Mouse (Mus musculus) olfactory bulb, adult 2 months (tissue): ENCODE data around the gene Gm20498. TPM values are rescaled to one million over a fixed set of nuclear protein-coding genes. Genes with fewer than 3 reads are reported as not detected.
A peak's percentile ranks its signal among the peaks of the same experiment; 100 is the strongest.
"Not testable (repeated sequence)": the region's sequence is repeated elsewhere in the genome, so short reads cannot be mapped to it uniquely, and the experiment has no call there.

Experiments
- H3K27ac ChIP-seq: fragments of 200-500 bp; 2 replicates; pipeline ENCODE4 v1.5.1; 2012; ENCODE audit warnings: low read depth, low read length; ENCODE audit not compliant: insufficient read depth
- H3K4me1 ChIP-seq: fragments of 200-500 bp; 2 replicates; pipeline ENCODE4 v1.6.1; 2012; ENCODE audit warnings: low read length; ENCODE audit not compliant: control insufficient read depth, insufficient read depth
- H3K4me3 ChIP-seq: fragments of 200-500 bp; 2 replicates; pipeline ENCODE4 v1.5.1; 2012; ENCODE audit warnings: mild to moderate bottlenecking, low read depth, low read length, moderate library complexity; ENCODE audit not compliant: insufficient read depth
- CTCF ChIP-seq: fragments of 200-500 bp; IDR thresholded peaks from 2 replicates; pipeline ENCODE4 v1.5.1; 2012; ENCODE audit warnings: low read depth, mild to moderate bottlenecking, low read length, moderate library complexity; ENCODE audit not compliant: insufficient read depth
- POLR2A ChIP-seq: fragments of 200-500 bp; IDR thresholded peaks from 2 replicates; pipeline ENCODE4 v1.6.1; 2012; ENCODE audit warnings: mild to moderate bottlenecking, low read depth, low read length, moderate library complexity; ENCODE audit not compliant: insufficient read depth
- WGBS: fragments of 180-500 bp; shearing (Covaris S2); methylation state at CpG from one replicate; pipeline ENCODE4 v1.1.7; 2018; 5-methylcytosine and 5-hydroxymethylcytosine counted together
- polyA plus RNA-seq: library from polyadenylated mRNA; stranded (reverse); fragments of >200 nt; gene quantifications from 2 replicates; pipeline ENCODE4 v1.2.4, GENCODE M21; 2012; ENCODE audit warnings: low replicate concordance; ENCODE audit not compliant: missing spikeins, insufficient read depth, insufficient read length

The Gm20498 gene
- polyA plus RNA-seq, 1 experiment = not detected

- H3K4me1 ChIP-seq = no peaks in the 10 kb centered on the region
- no peak overlapping the region for H3K27ac ChIP-seq
- no peak overlapping the region for H3K4me3 ChIP-seq
- TF ChIP-seq POLR2A = no peak
- TF ChIP-seq CTCF = no peak
- 97% methylated on average over 5 of the region's 5 CpGs for WGBS
Measured at GRCm38 (mm10) chr12:81490491-81490890, 42.2 kb downstream of the Gm20498 start.

GRCm38 (mm10) chr12:81485311-81485710, 47.4 kb downstream of the Gm20498 start:
- TF ChIP-seq CTCF (no peak), POLR2A (no peak)
- no peaks in the 10 kb centered on the region for H3K4me1 ChIP-seq
- 0 out of 2 replicates have a peak overlapping the region, but pooled peaks have one; percentile 85 for H3K27ac ChIP-seq
- 47% methylated on average over 6 of the region's 6 CpGs for WGBS
- H3K4me3 ChIP-seq = no peak overlapping the region

GRCm38 (mm10) chr12:81484727-81485191, 47.9 kb downstream of the Gm20498 start, which contains the start of gene Cox16:
Gene Cox16, minus strand, starts transcription at chr12:81485127.
- TF ChIP-seq POLR2A (peak; percentile 46), CTCF (no peak)
- under 1% methylated on average over 31 of the region's 31 CpGs for WGBS
- no peaks in the 10 kb centered on the region for H3K4me1 ChIP-seq
- H3K4me3 ChIP-seq = peak within 1 kb of the TSS; percentile 77
- peak within 1 kb of the TSS; percentile 85 for H3K27ac ChIP-seq

- Histone ChIP-seq H3K27ac (no peak overlapping the region), H3K4me3 (peak overlapping the region; percentile 77), H3K4me1 (no peaks in the 10 kb centered on the region)
- no peak for TF ChIP-seq POLR2A
- TF ChIP-seq CTCF = no peak
- under 1% methylated on average over 7 of the region's 7 CpGs for WGBS
Measured at GRCm38 (mm10) chr12:81484212-81484611, 48.5 kb downstream of the Gm20498 start.

GRCm38 (mm10) chr12:81483656-81484055, 49.0 kb downstream of the Gm20498 start:
- 17% methylated on average over 17 of the region's 17 CpGs for WGBS

GRCm38 (mm10) chr12:81459051-81459450, 73.7 kb downstream of the Gm20498 start:
- not testable (repeated sequence) for H3K4me1 ChIP-seq, H3K4me3 ChIP-seq, H3K27ac ChIP-seq
- WGBS = 96% methylated on average over 7 of the region's 7 CpGs

More at GRCm38 (mm10) chr12:81483656-81484055, 49.0 kb downstream of the Gm20498 start:
- Histone ChIP-seq H3K27ac (no peak overlapping the region), H3K4me1 (no peaks in the 10 kb centered on the region), H3K4me3 (peak overlapping the region; percentile 10; the same call in 1 of the 2 replicates)
- TF ChIP-seq POLR2A (no peak), CTCF (no peak)

- not testable (repeated sequence) for H3K27ac ChIP-seq, H3K4me1 ChIP-seq, H3K4me3 ChIP-seq
- 96% methylated on average over 9 of the region's 9 CpGs for WGBS
Measured at GRCm38 (mm10) chr12:81438985-81439384, 93.7 kb downstream of the Gm20498 start.

GRCm38 (mm10) chr12:81434778-81435177, 97.9 kb downstream of the Gm20498 start:
- not testable (repeated sequence) for H3K27ac ChIP-seq, H3K4me3 ChIP-seq, H3K4me1 ChIP-seq
- WGBS = 93% methylated on average over 2 of the region's 2 CpGs

- Histone ChIP-seq H3K4me3 (no peak within 1 kb of the TSS), H3K4me1 (no peaks in the 10 kb centered on the region), H3K27ac (no peak within 1 kb of the TSS)
- WGBS = 74% methylated on average over 1 of the region's 1 CpGs
- no peak for TF ChIP-seq POLR2A
- no peak for TF ChIP-seq CTCF
Measured at GRCm38 (mm10) chr12:81421846-81422245, 110.9 kb downstream of the Gm20498 start, which contains the start of gene Adam4. Gene Adam4, minus strand, starts transcription at chr12:81421946.

GRCm38 (mm10) chr12:81413211-81413610, 119.5 kb downstream of the Gm20498 start:
- Histone ChIP-seq H3K27ac (no peak overlapping the region), H3K4me3 (no peak overlapping the region), H3K4me1 (peaks cover 2% of the 10 kb centered on the region; the same call in 1 of the 2 replicates)
- TF ChIP-seq CTCF (no peak), POLR2A (no peak)
- WGBS = 39% methylated on average over 3 of the region's 3 CpGs
